Mouse (Mus musculus): Measurements from ENCODE around the gene Bok. TPM values are rescaled to one million over a fixed set of nuclear protein-coding genes. Genes with fewer than 3 reads are reported as not detected.

Gene Bok
- polyA plus RNA-seq, 1 experiment, result 32.5 TPM

DNA sequence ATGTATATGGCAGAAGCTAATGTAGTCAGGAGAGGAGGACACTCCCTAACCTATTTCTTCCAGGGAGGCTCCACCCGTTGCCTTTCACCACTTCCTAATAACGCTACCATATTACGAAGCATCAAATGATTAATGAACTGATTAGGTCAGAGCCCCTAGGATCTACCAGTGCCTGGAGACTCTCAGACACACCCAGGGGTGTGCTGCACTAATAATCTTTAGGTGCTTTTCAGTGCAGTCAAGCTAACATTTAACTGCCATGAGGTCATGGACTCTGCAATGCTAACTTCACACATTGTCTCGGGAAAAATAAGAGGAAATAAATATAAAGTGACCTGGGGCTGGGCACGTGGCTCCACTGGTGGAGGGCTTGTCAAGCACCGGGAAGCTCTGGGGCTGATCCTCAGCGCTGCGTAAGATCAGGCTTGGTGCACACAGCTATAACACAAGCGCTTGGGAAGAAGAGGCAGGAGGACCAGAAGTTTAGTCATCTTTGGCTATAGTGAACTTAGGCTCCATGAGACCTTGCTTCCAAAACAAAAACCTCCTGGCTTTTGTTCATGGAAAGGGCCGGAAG lies 18.1 kb downstream of the Bok start:
- 82% methylated on average over 10 of the region's 10 CpGs for WGBS

DNA sequence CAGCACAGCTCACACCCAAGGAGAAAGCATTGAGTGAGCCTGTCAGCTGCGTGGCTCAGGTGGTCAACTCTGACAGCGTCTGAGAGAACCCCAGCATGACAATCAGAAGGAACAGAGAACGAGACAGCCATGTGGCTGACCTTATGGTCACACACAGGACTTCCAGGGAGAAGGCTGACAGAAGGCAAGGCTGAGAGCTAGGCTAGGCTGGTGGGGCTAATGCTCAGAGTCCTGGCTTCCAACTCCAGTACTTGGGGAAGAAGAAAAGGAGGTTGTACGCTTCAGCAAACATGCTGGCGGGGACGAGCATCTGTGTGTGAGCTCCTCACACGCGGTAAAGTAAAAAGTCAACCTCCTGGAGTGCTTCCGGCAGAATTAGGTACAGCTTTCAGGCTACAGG lies 18.9 kb downstream of the Bok start:
- TF ChIP-seq CTCF (IDR thresholded peaks at IDR 0.05; ENCODE audit: insufficient read depth, low read length) (no peak), POLR2A (IDR thresholded peaks at IDR 0.05; ENCODE audit: borderline replicate concordance, extremely low read depth, low read depth, low read length) (no peak)
- no peak overlapping the region for H3K4me3 ChIP-seq (replicated peaks; ENCODE audit: extremely low read depth, low read depth, low read length)
- WGBS, result 88% methylated on average over 9 of the region's 9 CpGs
- H3K4me1 ChIP-seq (ENCODE audit: control insufficient read depth, insufficient read depth, low read length), result peaks cover 3% of the 10 kb centered on the region; the same call in 1 of the 2 replicates
- no peak for DNase-seq

More for the DNA sequence above, 18.1 kb downstream of the Bok start:
- Histone ChIP-seq H3K4me1 (ENCODE audit: control insufficient read depth, insufficient read depth, low read length) (peaks cover 3% of the 10 kb centered on the region; the same call in 1 of the 2 replicates), H3K4me3 (replicated peaks; ENCODE audit: extremely low read depth, low read depth, low read length) (no peak overlapping the region)
- TF ChIP-seq POLR2A (IDR thresholded peaks at IDR 0.05; ENCODE audit: borderline replicate concordance, extremely low read depth, low read depth, low read length) (no peak), CTCF (IDR thresholded peaks at IDR 0.05; ENCODE audit: insufficient read depth, low read length) (no peak)
- DNase-seq, result no peak

DNA sequence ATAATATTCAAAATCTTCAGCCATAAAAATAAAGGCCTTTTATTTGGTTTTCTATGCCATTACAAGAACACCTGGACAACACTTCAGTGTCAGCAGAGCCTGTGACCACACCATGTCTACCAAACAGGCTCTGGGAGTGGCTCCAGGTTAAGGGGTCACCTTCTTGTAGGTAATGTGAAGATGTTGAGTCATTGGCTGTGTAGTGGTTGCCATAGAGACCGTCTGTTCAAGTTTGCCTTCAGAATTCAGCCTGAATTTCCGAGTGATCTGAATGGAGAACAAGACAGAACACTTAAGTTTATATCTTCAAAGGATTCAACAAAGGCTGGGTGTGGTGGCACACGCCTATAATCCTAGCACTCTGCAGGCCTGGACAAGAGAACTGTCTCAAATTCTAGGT lies 19.9 kb downstream of the Bok start:
- TF ChIP-seq POLR2A (IDR thresholded peaks at IDR 0.05; ENCODE audit: borderline replicate concordance, extremely low read depth, low read depth, low read length), result no peak
- TF ChIP-seq CTCF (IDR thresholded peaks at IDR 0.05; ENCODE audit: insufficient read depth, low read length), result no peak
- Histone ChIP-seq H3K4me1 (ENCODE audit: control insufficient read depth, insufficient read depth, low read length) (peaks cover 3% of the 10 kb centered on the region; the same call in 1 of the 2 replicates), H3K4me3 (replicated peaks; ENCODE audit: extremely low read depth, low read depth, low read length) (no peak overlapping the region)
- 47% methylated on average over 3 of the region's 3 CpGs for WGBS
- DNase-seq, result no peak

DNA sequence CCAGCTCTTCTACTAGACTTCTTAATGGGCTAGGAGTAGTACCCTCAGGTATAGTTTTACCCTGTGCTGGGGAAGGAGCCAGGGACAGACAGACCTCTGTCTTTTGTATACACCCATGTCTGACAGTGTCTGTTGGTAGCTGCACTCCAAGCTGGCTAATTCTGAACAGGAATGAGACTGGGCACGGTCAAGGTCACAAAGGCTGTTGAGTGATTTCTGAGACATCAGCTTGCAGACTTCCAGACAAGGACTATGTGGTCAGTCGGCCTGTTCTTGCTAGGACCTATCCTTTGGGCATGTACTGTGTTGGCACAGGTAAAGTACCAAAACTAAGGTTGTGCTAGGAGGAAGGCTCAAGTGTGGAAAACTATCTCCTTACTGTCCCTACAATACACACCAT lies 30.7 kb downstream of the Bok start:
- Histone ChIP-seq H3K4me3 (replicated peaks; ENCODE audit: extremely low read depth, low read depth, low read length) (no peak overlapping the region), H3K4me1 (ENCODE audit: control insufficient read depth, insufficient read depth, low read length) (no peaks in the 10 kb centered on the region)
- DNase-seq, result no peak
- WGBS, result 87% methylated on average over 2 of the region's 2 CpGs
- TF ChIP-seq POLR2A (IDR thresholded peaks at IDR 0.05; ENCODE audit: borderline replicate concordance, extremely low read depth, low read depth, low read length), result no peak
- TF ChIP-seq CTCF (IDR thresholded peaks at IDR 0.05; ENCODE audit: insufficient read depth, low read length), result no peak

DNA sequence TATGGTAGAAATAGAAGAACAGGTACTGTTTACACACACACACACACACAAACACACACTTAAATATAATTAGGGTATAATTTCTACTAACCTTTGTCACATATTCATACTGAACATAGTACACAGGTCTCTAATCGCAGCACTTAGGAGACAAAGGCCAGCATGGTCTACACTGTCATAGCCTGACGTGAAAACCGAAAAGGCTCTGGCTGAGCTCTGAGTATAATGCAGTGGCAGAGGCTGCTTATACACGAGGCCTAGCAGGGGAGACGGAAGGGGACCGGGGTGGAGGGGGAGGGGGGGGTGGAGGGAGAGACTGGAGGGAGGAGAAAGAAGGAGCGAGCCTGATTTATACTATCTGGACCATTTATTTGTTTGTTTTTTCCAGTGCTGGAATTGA lies 36.1 kb downstream of the Bok start:
- H3K4me3 ChIP-seq (replicated peaks; ENCODE audit: extremely low read depth, low read depth, low read length), result no peak overlapping the region
- H3K4me1 ChIP-seq (ENCODE audit: control insufficient read depth, insufficient read depth, low read length), result no peaks in the 10 kb centered on the region
- WGBS, result 73% methylated on average over 7 of the region's 7 CpGs
- TF ChIP-seq POLR2A (IDR thresholded peaks at IDR 0.05; ENCODE audit: borderline replicate concordance, extremely low read depth, low read depth, low read length) (no peak), CTCF (IDR thresholded peaks at IDR 0.05; ENCODE audit: insufficient read depth, low read length) (no peak)
- DNase-seq, result no peak

DNA sequence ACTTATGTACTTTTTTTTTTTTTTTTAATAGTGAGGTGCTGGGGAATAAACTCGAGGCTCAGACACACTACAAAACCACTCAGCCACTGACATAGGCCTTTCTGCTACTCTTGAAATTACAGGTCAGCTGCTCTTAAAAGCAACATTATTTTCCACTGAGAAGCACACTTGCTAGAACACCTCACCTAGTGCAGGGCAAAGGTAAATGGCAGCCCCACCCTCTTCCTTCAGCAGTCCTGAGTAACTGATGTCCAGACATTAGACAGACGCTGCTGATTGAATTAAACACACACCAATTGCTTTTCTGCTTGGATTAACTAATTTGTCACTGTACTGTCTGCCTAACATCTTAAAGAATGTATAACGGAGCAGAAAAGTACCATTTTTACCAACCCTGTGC lies 39.2 kb downstream of the Bok start:
- no peak overlapping the region for H3K4me3 ChIP-seq (replicated peaks; ENCODE audit: extremely low read depth, low read depth, low read length)
- H3K4me1 ChIP-seq (ENCODE audit: control insufficient read depth, insufficient read depth, low read length), result no peaks in the 10 kb centered on the region; the same call in 1 of the 2 replicates
- TF ChIP-seq POLR2A (IDR thresholded peaks at IDR 0.05; ENCODE audit: borderline replicate concordance, extremely low read depth, low read depth, low read length) (no peak), CTCF (IDR thresholded peaks at IDR 0.05; ENCODE audit: insufficient read depth, low read length) (no peak)
- WGBS, result 84% methylated on average over 3 of the region's 3 CpGs
- DNase-seq, result no peak

DNA sequence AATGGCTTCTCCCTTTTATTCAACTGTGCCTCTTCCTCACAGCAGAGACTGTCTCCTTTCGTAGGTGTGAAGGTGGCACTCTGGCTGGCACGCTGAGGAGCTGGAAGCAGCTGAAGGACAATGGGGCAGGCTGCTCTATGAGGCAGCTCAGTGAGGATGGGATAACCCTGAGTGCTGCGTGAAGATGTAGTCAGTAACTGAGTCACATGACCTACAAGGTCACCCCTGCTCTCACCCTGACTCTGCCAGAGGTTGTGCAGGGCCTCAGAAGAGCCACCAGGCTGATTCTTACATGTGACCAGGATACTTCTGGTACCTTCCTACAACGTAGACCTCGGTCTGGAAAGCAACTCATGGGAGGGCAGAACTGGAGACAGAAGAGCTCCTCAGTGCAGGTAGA lies 40.2 kb downstream of the Bok start:
- no peak for DNase-seq
- no peak for TF ChIP-seq POLR2A (IDR thresholded peaks at IDR 0.05; ENCODE audit: borderline replicate concordance, extremely low read depth, low read depth, low read length)
- no peak for TF ChIP-seq CTCF (IDR thresholded peaks at IDR 0.05; ENCODE audit: insufficient read depth, low read length)
- WGBS, result 86% methylated on average over 5 of the region's 5 CpGs
- no peak overlapping the region for H3K4me3 ChIP-seq (replicated peaks; ENCODE audit: extremely low read depth, low read depth, low read length)
- H3K4me1 ChIP-seq (ENCODE audit: control insufficient read depth, insufficient read depth, low read length), result no peaks in the 10 kb centered on the region; the same call in 1 of the 2 replicates

DNA sequence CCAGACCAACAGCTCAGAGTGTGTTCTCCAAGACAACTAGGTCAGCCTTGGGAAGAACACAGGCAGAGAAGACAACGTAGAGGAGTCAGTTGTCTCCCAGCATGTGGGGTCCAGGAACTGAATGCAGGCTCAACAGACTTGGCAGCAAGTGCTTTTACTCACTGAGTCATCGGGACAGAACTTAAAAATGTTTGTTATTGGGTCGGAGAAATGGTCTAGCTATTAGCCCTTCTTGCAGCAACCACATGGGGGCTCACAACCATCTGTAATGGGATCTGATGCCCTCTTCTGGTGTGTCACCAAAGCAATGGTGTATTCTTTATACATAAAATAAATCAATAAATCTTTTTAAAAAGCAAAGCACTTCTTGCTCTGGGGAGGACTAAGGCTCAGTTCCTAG lies 40.7 kb downstream of the Bok start:
- no peaks in the 10 kb centered on the region; the same call in 1 of the 2 replicates for H3K4me1 ChIP-seq (ENCODE audit: control insufficient read depth, insufficient read depth, low read length)
- TF ChIP-seq CTCF (IDR thresholded peaks at IDR 0.05; ENCODE audit: insufficient read depth, low read length), result no peak
- TF ChIP-seq POLR2A (IDR thresholded peaks at IDR 0.05; ENCODE audit: borderline replicate concordance, extremely low read depth, low read depth, low read length), result no peak
- DNase-seq, result no peak
- no peak overlapping the region for H3K4me3 ChIP-seq (replicated peaks; ENCODE audit: extremely low read depth, low read depth, low read length)
- 48% methylated on average over 3 of the region's 3 CpGs for WGBS

DNA sequence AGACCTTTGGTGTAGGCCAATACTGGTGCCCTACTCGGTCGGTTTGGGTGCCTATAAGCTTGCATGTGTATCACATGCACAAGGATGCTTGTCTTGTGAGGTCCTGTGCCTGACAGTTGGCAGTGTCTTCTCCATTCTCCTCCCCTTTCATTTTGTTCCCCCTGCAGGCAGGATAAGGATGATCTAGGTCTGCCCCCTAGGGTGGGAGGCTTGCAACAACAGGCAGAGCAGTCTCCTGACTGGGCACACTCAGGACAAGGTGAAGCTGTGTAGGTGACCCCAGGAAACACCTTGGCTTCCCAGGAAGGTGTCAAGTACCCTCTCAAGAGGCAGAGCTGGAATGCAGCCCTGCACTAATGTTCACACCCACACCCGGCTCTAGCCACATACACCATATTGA lies 41.5 kb downstream of the Bok start:
- 46% methylated on average over 3 of the region's 3 CpGs for WGBS
- H3K4me1 ChIP-seq (ENCODE audit: control insufficient read depth, insufficient read depth, low read length), result no peaks in the 10 kb centered on the region; the same call in 1 of the 2 replicates
- peak; percentile 67 for DNase-seq
- peak; percentile 96 for TF ChIP-seq CTCF (IDR thresholded peaks at IDR 0.05; ENCODE audit: insufficient read depth, low read length)
- no peak for TF ChIP-seq POLR2A (IDR thresholded peaks at IDR 0.05; ENCODE audit: borderline replicate concordance, extremely low read depth, low read depth, low read length)
- H3K4me3 ChIP-seq (replicated peaks; ENCODE audit: extremely low read depth, low read depth, low read length), result no peak overlapping the region

DNA sequence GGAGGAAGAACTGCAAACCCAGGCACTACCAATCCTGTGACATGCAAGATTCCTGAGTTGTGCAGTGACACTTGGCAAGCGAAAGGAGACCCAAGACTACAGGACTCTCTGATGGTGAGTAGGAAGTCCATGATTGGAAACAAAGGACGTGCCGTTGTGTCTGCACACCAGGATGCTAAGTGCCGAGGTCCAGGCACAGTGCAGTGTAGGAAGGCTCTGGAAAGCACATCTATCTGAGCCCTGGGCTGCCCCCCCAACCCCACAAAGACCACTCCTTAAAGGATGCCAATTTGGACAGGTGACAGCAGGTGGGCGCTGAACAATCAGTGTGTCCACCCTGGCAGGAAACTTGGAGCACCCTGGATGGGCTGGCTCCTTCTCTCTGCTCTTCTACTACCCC lies 45.6 kb downstream of the Bok start:
- no peaks in the 10 kb centered on the region; the same call in 1 of the 2 replicates for H3K4me1 ChIP-seq (ENCODE audit: control insufficient read depth, insufficient read depth, low read length)
- TF ChIP-seq CTCF (IDR thresholded peaks at IDR 0.05; ENCODE audit: insufficient read depth, low read length) (no peak), POLR2A (IDR thresholded peaks at IDR 0.05; ENCODE audit: borderline replicate concordance, extremely low read depth, low read depth, low read length) (no peak)
- no peak for DNase-seq
- 79% methylated on average over 5 of the region's 5 CpGs for WGBS
- no peak overlapping the region for H3K4me3 ChIP-seq (replicated peaks; ENCODE audit: extremely low read depth, low read depth, low read length)

All from lung, adult 2 months (tissue).